Mouse (Mus musculus): Measurements from ENCODE around the gene Dnajc5g. TPM values are rescaled to one million over a fixed set of nuclear protein-coding genes. Genes with fewer than 3 reads are reported as not detected.

The Dnajc5g gene
- total RNA-seq (2015) (not detected in 2 replicates), total RNA-seq (2017) (not detected in 2 replicates)

- ATAC-seq (ENCODE audit: poor library complexity, severe bottlenecking) = no peak
Measured at GRCm38 (mm10) chr5:31105814-31106335, at the start of gene Dnajc5g. TSS of gene Dnajc5g (plus strand) at chr5:31106285.

GRCm38 (mm10) chr5:31069810-31070209 is 36.3 kb upstream of the Dnajc5g start:
- no peak for ATAC-seq (ENCODE audit: poor library complexity, severe bottlenecking)

GRCm38 (mm10) chr5:31071059-31071458 is 35.0 kb upstream of the Dnajc5g start:
- no peak for ATAC-seq (ENCODE audit: poor library complexity, severe bottlenecking)

- no peak for ATAC-seq (ENCODE audit: poor library complexity, severe bottlenecking)
Measured at GRCm38 (mm10) chr5:31071821-31072220, 34.3 kb upstream of the Dnajc5g start.

GRCm38 (mm10) chr5:31073176-31073575 is 32.9 kb upstream of the Dnajc5g start:
- no peak for ATAC-seq (ENCODE audit: poor library complexity, severe bottlenecking)

- ATAC-seq (ENCODE audit: poor library complexity, severe bottlenecking) = no peak
Measured at GRCm38 (mm10) chr5:31076346-31076745, 29.7 kb upstream of the Dnajc5g start.

GRCm38 (mm10) chr5:31080059-31080794 is 25.9 kb upstream of the Dnajc5g start:
- no peak for ATAC-seq (ENCODE audit: poor library complexity, severe bottlenecking)

GRCm38 (mm10) chr5:31080795-31081164 is 25.3 kb upstream of the Dnajc5g start:
- no peak for ATAC-seq (ENCODE audit: poor library complexity, severe bottlenecking)

GRCm38 (mm10) chr5:31081386-31081785 is 24.7 kb upstream of the Dnajc5g start:
- peak; percentile 81 for ATAC-seq (ENCODE audit: poor library complexity, severe bottlenecking)

- peak; percentile 64; the same call in 1 of the 2 replicates for ATAC-seq (ENCODE audit: poor library complexity, severe bottlenecking)
Measured at GRCm38 (mm10) chr5:31082355-31082754, 23.7 kb upstream of the Dnajc5g start.

- ATAC-seq (ENCODE audit: poor library complexity, severe bottlenecking) = no peak
Measured at GRCm38 (mm10) chr5:31082935-31083625, 23.0 kb upstream of the Dnajc5g start.

- ATAC-seq (ENCODE audit: poor library complexity, severe bottlenecking) = no peak
Measured at GRCm38 (mm10) chr5:31083949-31084348, 22.1 kb upstream of the Dnajc5g start.

GRCm38 (mm10) chr5:31086606-31087005 is 19.5 kb upstream of the Dnajc5g start:
- ATAC-seq (ENCODE audit: poor library complexity, severe bottlenecking) = no peak

GRCm38 (mm10) chr5:31087131-31087530 is 19.0 kb upstream of the Dnajc5g start:
- ATAC-seq (ENCODE audit: poor library complexity, severe bottlenecking) = no peak

GRCm38 (mm10) chr5:31092231-31092975 is 13.7 kb upstream of the Dnajc5g start:
- no peak for ATAC-seq (ENCODE audit: poor library complexity, severe bottlenecking)

GRCm38 (mm10) chr5:31093151-31094041 is 12.7 kb upstream of the Dnajc5g start:
- no peak for ATAC-seq (ENCODE audit: poor library complexity, severe bottlenecking)

- no peak for ATAC-seq (ENCODE audit: poor library complexity, severe bottlenecking)
Measured at GRCm38 (mm10) chr5:31094100-31094798, 11.8 kb upstream of the Dnajc5g start.

GRCm38 (mm10) chr5:31094799-31095691 is 11.0 kb upstream of the Dnajc5g start:
- peak; percentile 96 for ATAC-seq (ENCODE audit: poor library complexity, severe bottlenecking)
